Mouse (Mus musculus) forebrain, embryonic 11.5 days (tissue): ENCODE results near the gene St6galnac3. TPM values are rescaled to one million over a fixed set of nuclear protein-coding genes. Genes with fewer than 3 reads are reported as not detected.

Source experiments
- ATAC-seq: fragments of 200-750 bp; cut with Nextera tagmentation; replicated peaks from 2 replicates; pipeline ENCODE4 v1.8.0; 2017; ENCODE audit warnings: moderate TSS enrichment; ENCODE audit not compliant: low FRiP score
- DNase-seq: peaks from one replicate; pipeline ENCODE4 v3.0.0-alpha.2; 2017; ENCODE audit warnings: low spot score
- H3K27ac ChIP-seq: fragments of 300-500 bp; sonication (generic); 2 replicates; pipeline ENCODE4 v1.5.1; 2014; ENCODE audit warnings: low read depth, low read length
- H3K27me3 ChIP-seq: fragments of 300-500 bp; sonication (generic); 2 replicates; pipeline ENCODE4 v1.6.1; 2014; ENCODE audit warnings: mild to moderate bottlenecking, low read length, mixed read lengths; ENCODE audit not compliant: control insufficient read depth, insufficient read depth
- H3K36me3 ChIP-seq: fragments of 300-500 bp; sonication (generic); 2 replicates; pipeline ENCODE4 v1.6.1; 2014; ENCODE audit warnings: mild to moderate bottlenecking, low read length, moderate library complexity, mixed read lengths; ENCODE audit not compliant: control insufficient read depth, insufficient read depth
- H3K4me1 ChIP-seq: fragments of 300-500 bp; sonication (generic); replicated peaks from 2 replicates; pipeline ENCODE4 v1.6.1; 2014; ENCODE audit warnings: low read length, mixed read lengths; ENCODE audit not compliant: control insufficient read depth, insufficient read depth
- H3K4me2 ChIP-seq: fragments of 300-500 bp; sonication (generic); 2 replicates; pipeline ENCODE4 v1.6.1; 2014; ENCODE audit warnings: low read depth, mild to moderate bottlenecking, low read length, moderate library complexity, mixed read lengths; ENCODE audit not compliant: severe bottlenecking
- H3K4me3 ChIP-seq: fragments of 300-500 bp; sonication (generic); 2 replicates; pipeline ENCODE4 v1.5.1; 2014; ENCODE audit warnings: low read depth, low read length
- H3K9ac ChIP-seq: fragments of 300-500 bp; sonication (generic); 2 replicates; pipeline ENCODE4 v1.6.1; 2014; ENCODE audit warnings: low read length
- H3K9me3 ChIP-seq: fragments of 300-500 bp; sonication (generic); 2 replicates; pipeline ENCODE4 v1.6.1; 2016; ENCODE audit warnings: low read length, mixed read lengths; ENCODE audit not compliant: control insufficient read depth
- WGBS: fragments of 180-500 bp; shearing (Covaris S2); extraction: QIAGEN DNeasy Blood & Tissue Kit; methylation state at CpG from one replicate; pipeline ENCODE4 v1.1.7; 2014; 5-methylcytosine and 5-hydroxymethylcytosine counted together
- polyA plus RNA-seq: library from polyadenylated mRNA; unstranded; fragments of >200 nt; fragmentation: Nextera tagmentation; extraction: Ambion mirVana; gene quantifications from 2 replicates; pipeline ENCODE4 v1.2.1, GENCODE M21; 2014

The St6galnac3 gene
- polyA plus RNA-seq, 1 experiment from 2014 or later = 38.0 TPM

DNA sequence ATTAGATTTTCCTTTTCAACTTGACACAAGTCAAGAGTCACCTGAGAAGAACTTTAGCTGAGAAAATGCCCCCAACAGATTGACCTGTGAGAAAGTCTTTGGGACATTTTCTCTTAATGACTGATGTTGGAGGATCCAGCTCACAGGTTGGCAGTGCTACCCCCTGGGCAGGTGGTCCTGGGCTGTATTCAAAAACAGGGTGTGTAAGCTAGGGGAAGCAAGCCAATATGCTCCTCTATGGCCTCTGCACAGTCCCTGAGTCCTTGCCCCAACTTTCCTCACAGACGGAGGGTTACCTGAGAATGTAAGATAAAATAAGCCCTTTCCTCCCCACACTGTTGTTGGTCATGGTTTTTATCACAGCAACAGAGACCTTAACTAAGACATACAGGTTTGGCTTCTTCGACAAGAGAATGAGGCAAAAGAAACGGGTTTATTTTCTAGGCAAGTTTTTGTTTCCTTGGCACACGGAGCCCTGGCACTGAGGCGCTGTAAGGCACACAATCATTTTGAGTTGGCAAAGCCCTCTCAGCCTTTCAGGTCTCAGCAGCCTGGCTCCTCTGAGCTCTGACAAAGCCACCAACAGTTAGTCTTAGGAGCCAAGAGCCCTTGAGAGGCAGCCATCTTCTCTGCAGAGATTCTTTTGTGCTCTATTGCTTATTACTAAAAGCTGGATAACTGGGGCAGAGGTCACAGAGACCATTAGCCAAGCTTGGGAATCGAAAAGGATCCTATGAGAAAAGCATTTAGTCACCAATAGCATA is 292.7 kb downstream of the St6galnac3 start:
- Histone ChIP-seq H3K9ac (no peak overlapping the region), H3K4me2 (no peak overlapping the region), H3K36me3 (no peaks in the 10 kb centered on the region), H3K27ac (no peak overlapping the region), H3K27me3 (no peaks in the 10 kb centered on the region), H3K9me3 (no peaks in the 10 kb centered on the region), H3K4me1 (no peaks in the 10 kb centered on the region), H3K4me3 (no peak overlapping the region)
- ATAC-seq = no peak
- no peak for DNase-seq
- WGBS = 85% methylated on average over 6 of the region's 6 CpGs

DNA sequence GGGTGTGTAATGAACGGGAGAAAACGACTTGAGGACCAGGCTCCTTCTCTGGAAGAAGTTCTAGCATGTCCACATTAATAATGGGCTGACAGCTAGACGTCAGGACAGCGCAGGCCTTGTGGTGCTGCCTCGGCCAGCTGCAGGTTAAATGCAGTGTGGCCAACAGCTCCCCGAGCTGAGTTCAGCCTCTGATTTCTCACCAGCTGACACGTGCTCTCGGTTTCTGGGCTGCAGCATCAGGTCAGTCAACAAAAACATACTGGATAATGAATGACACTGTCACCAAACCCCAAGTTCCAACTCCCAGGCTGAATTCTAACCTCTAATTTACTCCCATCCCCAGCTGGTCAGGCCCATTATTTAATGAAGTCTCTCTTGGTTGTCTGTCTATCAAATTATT is 295.1 kb downstream of the St6galnac3 start:
- 72% methylated on average over 8 of the region's 8 CpGs for WGBS
- H3K4me2 ChIP-seq = no peak overlapping the region

DNA sequence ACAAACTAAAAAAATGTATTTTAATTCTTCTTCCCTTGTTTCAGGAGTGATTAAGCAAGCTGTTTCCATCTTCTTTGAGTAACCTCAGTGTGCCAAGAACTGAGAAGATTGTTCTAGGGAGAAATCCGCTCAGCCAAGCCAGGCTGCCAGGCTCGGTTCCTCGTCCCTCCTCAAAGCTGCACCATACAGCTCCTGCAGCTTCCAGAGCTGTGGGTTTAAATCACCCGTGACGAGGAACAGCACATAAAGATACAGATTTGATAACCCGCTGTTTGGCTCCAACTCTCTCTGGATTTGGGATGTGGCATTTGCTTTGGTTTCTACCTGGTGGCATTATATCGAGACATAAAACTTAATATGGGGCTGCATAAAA is 303.1 kb downstream of the St6galnac3 start:
- Histone ChIP-seq H3K9ac (no peak overlapping the region), H3K27ac (no peak overlapping the region), H3K4me3 (no peak overlapping the region), H3K27me3 (no peaks in the 10 kb centered on the region), H3K4me1 (no peaks in the 10 kb centered on the region), H3K9me3 (no peaks in the 10 kb centered on the region), H3K36me3 (no peaks in the 10 kb centered on the region), H3K4me2 (no peak overlapping the region)
- no peak for DNase-seq
- 82% methylated on average over 7 of the region's 7 CpGs for WGBS
- ATAC-seq = no peak

More for the DNA sequence above, 295.1 kb downstream of the St6galnac3 start:
- Histone ChIP-seq H3K27me3 (no peaks in the 10 kb centered on the region), H3K36me3 (no peaks in the 10 kb centered on the region), H3K9me3 (no peaks in the 10 kb centered on the region), H3K4me1 (no peaks in the 10 kb centered on the region), H3K4me3 (no peak overlapping the region), H3K27ac (no peak overlapping the region), H3K9ac (no peak overlapping the region)
- no peak for ATAC-seq
- DNase-seq = no peak

DNA sequence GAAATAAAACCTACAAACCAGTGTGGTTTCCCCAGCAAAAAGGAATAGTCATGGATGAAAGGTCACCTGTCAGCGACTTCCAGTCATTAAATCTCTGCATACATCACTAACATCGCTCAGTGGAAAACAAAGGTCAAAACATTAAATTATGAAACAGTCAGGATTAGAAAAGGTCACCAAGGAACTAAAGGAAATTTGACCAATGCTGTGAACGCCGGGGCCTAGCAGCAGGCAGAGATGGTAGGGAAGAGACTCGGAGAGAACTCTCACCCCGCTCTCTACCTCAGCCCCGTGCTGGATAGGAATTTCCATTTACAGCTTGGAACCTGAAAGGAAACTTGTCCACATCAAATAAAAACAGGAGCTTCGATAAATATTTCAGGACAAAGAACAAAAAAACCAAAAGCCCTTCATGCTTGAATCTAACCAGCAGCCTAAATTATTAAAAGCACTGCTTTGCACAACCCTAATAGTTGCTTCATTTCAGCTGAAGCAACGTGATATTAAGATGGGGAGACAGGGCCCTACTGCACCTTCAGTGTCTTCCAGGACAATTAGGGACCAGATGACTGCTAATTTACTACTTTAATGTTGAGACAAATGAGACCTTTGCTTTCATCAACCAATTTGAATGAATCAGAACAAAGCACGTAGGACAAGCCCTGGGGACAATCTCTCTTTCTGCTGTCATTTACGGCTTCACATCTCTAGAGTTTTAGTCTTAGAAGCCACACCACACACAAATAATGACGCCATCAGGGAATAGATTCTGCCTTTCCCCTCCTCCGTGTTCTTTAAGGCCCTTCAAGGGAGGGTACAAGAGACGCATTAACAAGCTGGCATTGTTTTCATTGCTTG is 303.7 kb downstream of the St6galnac3 start:
- no peak overlapping the region for H3K27ac ChIP-seq
- H3K9me3 ChIP-seq = no peaks in the 10 kb centered on the region
- H3K4me3 ChIP-seq = no peak overlapping the region
- H3K4me2 ChIP-seq = no peak overlapping the region
- no peaks in the 10 kb centered on the region for H3K36me3 ChIP-seq
- 72% methylated on average over 14 of the region's 14 CpGs for WGBS
- no peak for DNase-seq
- no peaks in the 10 kb centered on the region for H3K27me3 ChIP-seq
- H3K9ac ChIP-seq = no peak overlapping the region
- H3K4me1 ChIP-seq = no peaks in the 10 kb centered on the region
- ATAC-seq = no peak

DNA sequence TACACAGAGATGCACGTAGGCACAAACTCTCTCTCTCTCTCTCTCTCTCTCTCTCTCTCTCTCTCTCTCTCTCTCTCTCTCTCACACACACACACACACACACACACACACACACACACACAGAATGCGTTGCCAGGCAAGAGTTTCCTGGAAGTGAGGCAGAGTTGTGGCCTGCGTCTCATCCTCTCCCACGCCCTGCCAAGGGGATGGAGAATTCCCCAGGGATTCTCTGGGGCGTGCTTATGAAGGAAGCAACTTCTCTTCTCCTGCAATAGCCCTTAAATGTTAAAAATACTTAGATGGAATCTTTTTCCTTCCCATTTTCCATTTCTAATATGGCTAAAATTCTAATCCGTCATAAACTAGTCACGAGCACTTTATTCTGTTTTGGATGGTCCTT is 305.6 kb downstream of the St6galnac3 start:
- H3K9ac ChIP-seq = no peak overlapping the region
- H3K27me3 ChIP-seq = no peaks in the 10 kb centered on the region
- ATAC-seq = no peak
- H3K4me3 ChIP-seq = no peak overlapping the region
- no peaks in the 10 kb centered on the region for H3K4me1 ChIP-seq
- H3K4me2 ChIP-seq = no peak overlapping the region
- H3K36me3 ChIP-seq = no peaks in the 10 kb centered on the region
- H3K27ac ChIP-seq = no peak overlapping the region
- H3K9me3 ChIP-seq = no peaks in the 10 kb centered on the region
- WGBS = 90% methylated on average over 7 of the region's 7 CpGs
- DNase-seq = no peak

DNA sequence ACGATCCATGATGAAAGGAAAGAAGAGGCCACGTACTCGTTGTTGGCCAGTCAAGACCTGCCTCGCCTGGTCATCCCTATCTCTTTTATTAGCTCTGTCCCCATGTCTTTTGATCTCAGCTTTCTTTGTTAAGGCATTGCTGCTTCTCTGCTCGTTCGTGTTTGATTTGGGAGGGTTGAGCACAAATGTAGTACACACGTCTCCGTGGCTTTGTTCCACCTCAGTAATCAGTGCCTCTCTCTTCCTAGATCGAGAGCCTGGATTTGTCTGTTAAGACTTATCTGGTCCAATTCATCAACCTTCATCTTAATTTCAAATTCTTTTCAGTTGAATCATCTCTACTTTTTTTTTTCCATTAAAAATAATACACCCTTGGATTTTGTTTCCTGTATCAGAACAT is 308.0 kb downstream of the St6galnac3 start:
- ATAC-seq (no peak), DNase-seq (no peak)
- Histone ChIP-seq H3K27ac (no peak overlapping the region), H3K4me2 (no peak overlapping the region), H3K9me3 (no peaks in the 10 kb centered on the region), H3K9ac (no peak overlapping the region), H3K4me1 (no peaks in the 10 kb centered on the region), H3K27me3 (no peaks in the 10 kb centered on the region), H3K36me3 (no peaks in the 10 kb centered on the region), H3K4me3 (no peak overlapping the region)
- WGBS = 53% methylated on average over 9 of the region's 9 CpGs

DNA sequence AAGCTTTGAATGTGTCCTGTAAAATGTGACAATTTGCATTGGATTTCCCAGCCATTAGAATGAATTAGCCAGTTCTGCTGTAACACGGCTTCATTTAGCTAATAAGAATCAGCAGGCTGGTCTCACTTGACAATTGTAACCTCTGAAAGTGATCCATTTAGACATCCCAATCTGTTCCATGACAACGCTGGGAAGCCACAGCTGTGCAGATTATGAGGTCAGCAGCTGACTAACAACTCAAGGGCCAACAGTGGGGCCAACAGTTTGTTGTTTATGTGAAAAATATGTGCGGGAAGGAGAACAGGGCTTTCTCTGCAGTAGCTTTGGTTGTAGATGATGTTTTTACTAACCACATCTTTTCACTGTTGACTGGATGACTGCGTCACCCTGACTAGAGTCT is 308.6 kb downstream of the St6galnac3 start:
- ATAC-seq (no peak), DNase-seq (no peak)
- Histone ChIP-seq H3K4me1 (no peaks in the 10 kb centered on the region), H3K27ac (no peak overlapping the region), H3K9me3 (no peaks in the 10 kb centered on the region), H3K9ac (no peak overlapping the region), H3K36me3 (no peaks in the 10 kb centered on the region), H3K27me3 (no peaks in the 10 kb centered on the region), H3K4me3 (no peak overlapping the region), H3K4me2 (no peak overlapping the region)
- WGBS = 87% methylated on average over 4 of the region's 4 CpGs

DNA sequence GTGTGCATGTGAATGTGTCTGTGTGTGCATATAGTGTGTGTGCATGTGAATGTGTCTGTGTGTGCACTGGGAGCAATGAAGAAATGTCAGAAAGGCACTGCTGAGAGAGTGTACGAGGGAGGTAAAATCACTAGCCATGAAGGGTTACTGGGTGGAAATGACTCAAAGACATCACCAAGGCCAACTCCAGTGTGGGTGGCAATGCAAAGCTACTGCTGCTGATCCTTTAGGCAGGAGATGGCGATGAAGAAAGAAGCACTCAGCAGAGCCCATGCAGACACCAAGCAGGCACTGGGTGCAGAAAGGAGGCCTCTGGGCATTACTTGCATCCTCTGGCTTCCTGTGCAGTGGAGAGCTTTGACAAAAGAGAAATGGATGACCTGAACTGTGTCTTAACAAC is 310.8 kb downstream of the St6galnac3 start:
- Histone ChIP-seq H3K4me2 (no peak overlapping the region), H3K27me3 (no peaks in the 10 kb centered on the region), H3K27ac (no peak overlapping the region), H3K9me3 (no peaks in the 10 kb centered on the region), H3K9ac (no peak overlapping the region), H3K36me3 (no peaks in the 10 kb centered on the region), H3K4me3 (no peak overlapping the region), H3K4me1 (no peaks in the 10 kb centered on the region)
- ATAC-seq (no peak), DNase-seq (no peak)
- WGBS = 91% methylated on average over 2 of the region's 2 CpGs
